Mouse (Mus musculus): ENCODE measurements around the gene Tfec.

Tfec gene

DNA sequence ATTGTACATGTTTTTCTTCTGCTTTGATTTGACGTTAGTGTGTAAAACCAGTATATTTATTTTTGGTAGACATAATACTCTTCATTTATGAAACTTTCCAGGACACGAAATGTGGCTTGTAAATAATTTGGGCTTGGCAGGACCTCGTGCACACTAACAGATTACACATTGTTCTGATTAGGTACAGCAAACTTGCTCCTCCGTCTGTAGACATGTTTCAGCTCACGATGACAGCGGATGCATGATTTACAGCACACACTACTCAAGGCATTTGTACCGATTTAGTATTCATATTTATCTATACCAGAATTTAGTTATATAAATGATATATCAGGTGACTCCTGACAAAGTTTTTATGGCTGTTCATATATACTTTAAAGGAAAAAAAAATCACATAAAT lies 104.2 kb downstream of the Tfec start:
- no peak for DNase-seq (ENCODE audit: low read depth)

DNA sequence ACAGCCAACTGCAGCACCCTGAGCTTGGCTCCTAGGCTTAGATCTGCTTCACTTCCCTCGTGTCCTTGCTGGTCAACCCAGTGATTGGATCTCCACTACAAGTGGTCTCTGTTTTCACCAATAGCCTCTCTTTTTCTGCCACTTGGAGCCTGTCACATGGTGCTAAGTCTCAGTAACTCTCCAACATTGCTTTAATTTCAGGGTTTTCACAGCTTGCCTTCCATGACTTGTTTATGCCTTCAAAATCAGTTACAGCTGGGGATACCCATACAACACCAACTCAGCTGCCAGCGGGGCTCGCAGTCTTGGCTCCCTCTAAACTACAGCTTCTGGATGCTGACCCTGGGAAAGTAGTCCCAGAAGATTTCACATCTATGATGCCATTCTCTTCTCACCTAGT lies 113.1 kb downstream of the Tfec start:
- no peak for DNase-seq (ENCODE audit: low read depth)

All from naive thymus-derived CD4-positive, alpha-beta T cell, adult 2 months (primary cell).